Mouse (Mus musculus) forebrain, embryonic 13.5 days (tissue): ENCODE data around the gene Mettl11b. TPM values are rescaled to one million over a fixed set of nuclear protein-coding genes. Genes with fewer than 3 reads are reported as not detected.

ENCODE experiments used
- polyA plus RNA-seq: library from polyadenylated mRNA; unstranded; fragments of >200 nt; fragmentation: Nextera tagmentation; extraction: Ambion mirVana; gene quantifications from 2 replicates; pipeline ENCODE4 v1.2.1, GENCODE M21; 2015

Mettl11b gene
- polyA plus RNA-seq, 1 experiment from 2014 or later: 0.70 TPM

Other genes with a start within 250 kb of the Mettl11b start
- 59.7 and 67.2 TPM in 2 replicates for gene Kifap3, start 54.4 kb upstream of the Mettl11b start, polyA plus RNA-seq
- gene Scyl3, start 203.9 kb upstream of the Mettl11b start, polyA plus RNA-seq: 14.8 and 16.7 TPM in 2 replicates